Mouse (Mus musculus) left cerebral cortex, adult 8-10 months (tissue): ENCODE results near the gene Nup214. TPM values are rescaled to one million over a fixed set of nuclear protein-coding genes. Genes with fewer than 3 reads are reported as not detected.
A peak's percentile ranks its signal among the peaks of the same experiment; 100 is the strongest.

Experiments used
- DNase-seq, 2 experiments: peaks; one replicate each; pipeline ENCODE4 v3.0.0; 2022; ENCODE audit warnings: low spot score in 2 of 2
- total RNA-seq, 4 experiments: library from RNA; stranded (reverse); gene quantifications; 2 replicates each; pipeline ENCODE4 v1.2.4; 2022

Nup214 gene
- total RNA-seq, 4 experiments from 2014 or later, result 50.5 to 74.7 (median 65.5) TPM

- no peak for DNase-seq
Measured at GRCm38 (mm10) chr2:32068811-32069607, 94.8 kb downstream of the Nup214 start.

GRCm38 (mm10) chr2:32070747-32071146 is 96.5 kb downstream of the Nup214 start:
- DNase-seq, result no peak

DNA sequence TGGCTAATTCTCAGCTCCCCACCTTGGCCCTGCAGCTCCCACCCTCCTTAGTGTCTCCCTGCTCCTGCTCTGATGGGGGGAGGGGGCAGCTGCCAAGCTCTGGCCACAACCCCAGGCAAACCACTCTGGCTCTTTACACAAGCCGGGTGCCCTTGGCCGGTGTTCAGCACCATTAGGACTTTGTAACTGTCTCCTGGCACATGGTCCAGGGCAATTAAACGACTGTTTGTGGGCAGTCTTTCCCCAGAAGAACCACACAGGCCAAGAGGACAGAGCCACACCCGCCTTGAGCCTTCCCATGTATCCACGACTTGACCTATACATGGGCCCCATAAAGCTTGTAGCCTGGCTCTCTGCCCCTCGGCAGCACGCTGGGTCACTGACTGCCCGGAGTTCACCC is 100.2 kb downstream of the Nup214 start:
- no peak for DNase-seq

DNA sequence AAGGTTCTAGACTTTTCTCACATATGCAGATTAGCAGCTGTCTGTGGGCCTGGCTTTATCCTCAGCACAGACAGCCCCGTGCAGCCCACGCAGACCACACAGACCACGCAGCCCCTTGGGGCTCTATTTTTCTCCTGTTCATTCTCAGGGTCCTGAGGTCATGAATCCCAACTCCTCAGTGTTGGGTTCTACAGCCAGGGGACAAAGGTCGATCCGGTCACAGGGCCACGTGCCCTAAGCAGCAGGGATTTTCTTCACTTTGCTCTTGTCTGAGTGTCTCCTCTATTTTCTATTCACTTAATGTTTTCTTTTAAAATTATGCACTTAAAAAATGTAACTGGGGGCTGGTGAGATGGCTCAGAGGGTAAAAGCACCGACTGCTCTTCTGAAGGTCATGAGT is 101.1 kb downstream of the Nup214 start:
- no peak for DNase-seq

GRCm38 (mm10) chr2:32077744-32078143 is 103.5 kb downstream of the Nup214 start:
- DNase-seq, result no peak

DNA sequence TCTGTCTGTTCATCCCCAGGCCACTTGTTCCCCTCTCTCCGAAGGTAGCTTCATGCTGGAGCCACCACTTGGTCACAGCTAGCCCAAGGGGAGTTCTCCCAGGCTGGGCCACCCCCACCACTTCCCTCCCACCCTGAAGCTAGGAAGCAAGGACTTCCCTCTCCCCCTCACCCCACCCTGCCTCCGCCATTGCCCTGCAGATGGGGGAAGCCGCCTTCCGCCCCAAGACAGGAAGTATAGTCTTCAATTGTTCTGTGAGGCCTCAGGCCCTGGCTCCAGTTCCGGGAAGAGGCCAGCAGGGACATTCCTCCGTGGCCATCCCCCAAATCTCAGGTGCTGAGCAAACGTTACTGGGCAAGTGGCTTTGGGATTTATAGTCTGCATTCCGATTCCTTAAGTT is 104.3 kb downstream of the Nup214 start:
- DNase-seq, result no peak

DNA sequence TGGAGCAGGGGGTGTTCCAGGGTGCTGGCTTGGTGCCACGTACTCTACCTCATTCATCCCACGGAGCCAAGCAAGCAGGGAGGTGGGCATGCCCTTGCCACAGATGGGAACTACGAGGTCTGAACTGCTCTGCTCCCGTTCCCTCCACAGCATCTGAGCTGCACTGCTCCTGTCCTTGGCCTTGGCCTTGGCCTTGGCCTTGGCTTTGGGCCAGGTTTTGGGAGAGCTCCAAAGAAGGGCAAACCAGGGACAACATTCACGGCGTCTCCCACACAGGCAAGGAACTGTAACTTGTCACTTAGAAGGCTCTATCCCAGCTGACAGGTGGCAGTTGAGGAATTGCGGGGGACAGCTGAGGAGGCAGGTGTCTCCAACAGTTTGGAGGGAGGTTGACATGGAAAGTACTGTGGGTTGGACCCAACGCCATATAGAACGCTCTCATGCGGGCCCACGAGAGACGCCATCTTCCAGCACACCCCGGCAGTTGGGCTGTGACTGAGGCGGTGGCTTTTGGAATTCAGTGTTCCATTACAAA is 105.0 kb downstream of the Nup214 start:
- DNase-seq, result no peak

- no peak for DNase-seq
Measured at GRCm38 (mm10) chr2:32080681-32081080, 106.4 kb downstream of the Nup214 start.

DNA sequence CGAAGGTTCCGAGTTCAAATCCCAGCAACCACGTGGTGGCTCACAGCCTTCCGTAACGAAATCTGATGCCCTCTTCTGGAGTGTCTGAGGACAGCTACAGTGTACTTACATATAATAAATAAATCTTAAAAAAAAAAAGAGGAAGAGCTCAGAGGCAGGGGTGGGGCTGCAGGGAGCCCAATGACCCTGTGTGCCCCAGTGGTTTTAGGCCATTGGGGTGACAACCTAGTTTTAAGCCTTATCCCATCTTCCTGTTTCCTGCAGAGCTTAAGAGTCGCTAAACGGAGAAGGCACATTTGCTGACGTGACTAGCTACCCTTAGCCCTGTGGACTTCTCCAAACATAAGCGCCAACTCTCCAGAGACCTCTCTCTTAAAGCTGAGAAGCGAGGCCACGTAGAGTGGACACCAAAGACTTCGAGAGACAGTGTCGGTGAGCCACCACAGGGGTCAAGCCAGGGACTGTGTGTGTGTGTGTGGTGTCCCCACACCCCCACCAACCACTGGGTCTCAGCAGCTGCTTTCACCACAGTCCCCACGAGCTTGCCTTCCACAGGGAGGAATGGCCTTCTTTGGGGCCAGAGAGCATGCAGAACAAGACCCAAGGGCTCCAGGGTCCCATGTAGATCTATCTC is 107.2 kb downstream of the Nup214 start:
- no peak for DNase-seq

- no peak for DNase-seq
Measured at GRCm38 (mm10) chr2:32082229-32082628, 108.0 kb downstream of the Nup214 start.

GRCm38 (mm10) chr2:32083159-32084011 is 109.1 kb downstream of the Nup214 start:
- DNase-seq, result peak in 1 of 2 experiments; percentile 10

- no peak for DNase-seq
Measured at GRCm38 (mm10) chr2:32084111-32084871, 110.1 kb downstream of the Nup214 start, which contains the start of gene Fam78a. Gene Fam78a, minus strand, starts transcription at chr2:32084857.

DNA sequence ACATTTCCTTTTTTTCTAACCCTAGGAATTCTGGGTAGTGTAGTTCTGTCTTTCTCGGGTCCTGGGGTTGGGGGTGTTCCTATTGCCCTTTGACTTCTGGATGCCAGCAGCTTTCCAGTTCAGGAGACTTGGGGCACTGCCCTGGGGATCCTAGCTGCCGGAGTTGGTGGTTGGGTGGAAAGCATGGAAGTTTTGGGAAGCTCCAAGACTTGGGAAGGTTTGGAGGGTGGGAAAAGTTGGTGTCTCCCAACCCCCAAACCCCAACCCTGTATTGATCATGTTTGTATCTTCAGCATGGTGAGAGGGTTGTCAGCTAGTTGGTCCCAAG is 110.6 kb downstream of the Nup214 start:
- no peak for DNase-seq

- no peak for DNase-seq
Measured at GRCm38 (mm10) chr2:32085231-32085630, 111.0 kb downstream of the Nup214 start.

GRCm38 (mm10) chr2:32087606-32088005 is 113.4 kb downstream of the Nup214 start:
- DNase-seq, result no peak

GRCm38 (mm10) chr2:32088372-32088981 is 114.2 kb downstream of the Nup214 start:
- peak in 1 of 2 experiments; percentile 66 for DNase-seq

DNA sequence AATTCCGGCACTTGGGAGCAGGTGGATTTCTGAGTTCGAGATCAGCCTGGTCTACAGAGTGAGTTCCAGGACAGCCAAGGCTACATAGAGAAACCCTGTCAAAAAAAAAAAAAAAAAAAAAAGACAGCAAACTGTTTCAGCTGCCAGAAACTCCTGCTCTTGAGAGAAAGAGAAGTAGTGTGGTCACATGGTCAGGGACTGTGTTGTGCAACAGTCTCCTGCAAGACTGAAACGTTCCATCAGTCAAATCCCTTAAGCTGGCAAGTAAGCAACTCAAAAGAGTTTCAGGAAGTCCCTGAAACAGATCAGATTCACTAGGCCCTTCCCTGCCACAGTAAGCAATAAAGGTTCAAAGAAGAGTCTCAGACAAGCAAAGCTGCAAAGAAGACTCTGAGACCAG is 115.4 kb downstream of the Nup214 start:
- DNase-seq, result no peak

- DNase-seq, result no peak
Measured at GRCm38 (mm10) chr2:32090145-32090544, 115.9 kb downstream of the Nup214 start.

- DNase-seq, result no peak
Measured at GRCm38 (mm10) chr2:32091956-32092355, 117.7 kb downstream of the Nup214 start.

- no peak for DNase-seq
Measured at GRCm38 (mm10) chr2:32094001-32094707, 119.9 kb downstream of the Nup214 start.
